Mouse (Mus musculus) hindbrain, embryonic 10.5 days (tissue): Measurements from ENCODE around the gene Rnf123. TPM values are rescaled to one million over a fixed set of nuclear protein-coding genes. Genes with fewer than 3 reads are reported as not detected.

Experiments used
- DNase-seq: peaks from one replicate; pipeline ENCODE4 v3.0.0-alpha.2; 2017; ENCODE audit warnings: low spot score
- H3K27ac ChIP-seq: fragments of 300-500 bp; sonication (generic); 2 replicates; pipeline ENCODE4 v1.5.1; 2016; ENCODE audit warnings: mild to moderate bottlenecking, moderate library complexity
- H3K27me3 ChIP-seq: fragments of 300-500 bp; sonication (generic); 2 replicates; pipeline ENCODE4 v1.6.1; 2016; ENCODE audit warnings: mild to moderate bottlenecking; ENCODE audit not compliant: poor library complexity, insufficient read depth, severe bottlenecking
- H3K36me3 ChIP-seq: fragments of 300-500 bp; sonication (generic); 2 replicates; pipeline ENCODE4 v1.6.1; 2016; ENCODE audit warnings: mild to moderate bottlenecking, moderate library complexity
- H3K4me1 ChIP-seq: fragments of 300-500 bp; sonication (generic); replicated peaks from 2 replicates; pipeline ENCODE4 v1.6.1; 2016; ENCODE audit warnings: mild to moderate bottlenecking
- H3K4me3 ChIP-seq: fragments of 300-500 bp; sonication (generic); 2 replicates; pipeline ENCODE4 v1.5.1; 2016; ENCODE audit warnings: mild to moderate bottlenecking, moderate library complexity
- H3K9me3 ChIP-seq: fragments of 300-500 bp; sonication (generic); 2 replicates; pipeline ENCODE4 v1.6.1; 2016; ENCODE audit warnings: mild to moderate bottlenecking, moderate library complexity
- WGBS: fragments of 180-500 bp; shearing (Covaris S2); methylation state at CpG from one replicate; pipeline ENCODE4 v1.1.7; 2016; 5-methylcytosine and 5-hydroxymethylcytosine counted together
- polyA plus RNA-seq: library from polyadenylated mRNA; unstranded; fragments of >200 nt; fragmentation: Nextera tagmentation; extraction: Ambion mirVana; gene quantifications from 2 replicates; pipeline ENCODE4 v1.2.1, GENCODE M21; 2016

The Rnf123 gene
- polyA plus RNA-seq, 1 experiment from 2014 or later = 39.1 TPM

DNA sequence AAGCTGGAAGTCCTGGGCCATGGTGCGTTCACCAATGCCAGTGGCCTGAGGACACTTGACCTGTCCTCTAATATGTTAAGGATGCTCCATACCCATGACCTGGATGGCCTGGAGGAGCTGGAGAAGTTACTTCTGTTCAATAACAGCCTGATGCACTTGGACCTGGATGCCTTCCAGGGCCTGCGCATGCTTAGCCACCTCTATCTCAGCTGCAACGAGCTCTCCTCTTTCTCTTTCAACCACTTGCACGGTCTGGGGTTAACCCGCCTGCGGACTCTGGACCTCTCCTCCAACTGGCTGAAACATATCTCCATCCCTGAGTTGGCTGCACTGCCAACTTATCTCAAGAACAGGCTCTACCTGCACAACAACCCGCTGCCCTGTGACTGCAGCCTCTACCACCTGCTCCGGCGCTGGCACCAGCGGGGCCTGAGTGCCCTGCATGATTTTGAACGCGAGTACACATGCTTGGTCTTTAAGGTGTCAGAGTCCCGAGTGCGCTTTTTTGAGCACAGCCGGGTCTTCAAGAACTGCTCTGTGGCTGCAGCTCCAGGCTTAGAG is 29.4 kb downstream of the Rnf123 start:
- peaks cover 27% of the 10 kb centered on the region for H3K4me1 ChIP-seq
- no peak for DNase-seq
- H3K36me3 ChIP-seq = peaks cover 80% of the 10 kb centered on the region
- H3K9me3 ChIP-seq = no peaks in the 10 kb centered on the region
- no peak overlapping the region for H3K4me3 ChIP-seq
- H3K27me3 ChIP-seq = no peaks in the 10 kb centered on the region
- 93% methylated on average over 15 of the region's 15 CpGs for WGBS
- no peak overlapping the region for H3K27ac ChIP-seq

- peak within 1 kb of the TSS; percentile 51; the same call in 1 of the 2 replicates for H3K27ac ChIP-seq
- peaks cover 33% of the 10 kb centered on the region for H3K4me1 ChIP-seq
- no peaks in the 10 kb centered on the region for H3K9me3 ChIP-seq
- DNase-seq = peak; percentile 95
- H3K4me3 ChIP-seq = peak within 1 kb of the TSS; percentile 32
- peaks cover 73% of the 10 kb centered on the region for H3K36me3 ChIP-seq
- no peaks in the 10 kb centered on the region for H3K27me3 ChIP-seq
- WGBS = 55% methylated on average over 20 of the region's 20 CpGs
Measured at GRCm38 (mm10) chr9:108052885-108053664, 30.1 kb downstream of the Rnf123 start, which contains the start of gene Amigo3. Gene Amigo3, plus strand, starts transcription at chr9:108053159.

DNA sequence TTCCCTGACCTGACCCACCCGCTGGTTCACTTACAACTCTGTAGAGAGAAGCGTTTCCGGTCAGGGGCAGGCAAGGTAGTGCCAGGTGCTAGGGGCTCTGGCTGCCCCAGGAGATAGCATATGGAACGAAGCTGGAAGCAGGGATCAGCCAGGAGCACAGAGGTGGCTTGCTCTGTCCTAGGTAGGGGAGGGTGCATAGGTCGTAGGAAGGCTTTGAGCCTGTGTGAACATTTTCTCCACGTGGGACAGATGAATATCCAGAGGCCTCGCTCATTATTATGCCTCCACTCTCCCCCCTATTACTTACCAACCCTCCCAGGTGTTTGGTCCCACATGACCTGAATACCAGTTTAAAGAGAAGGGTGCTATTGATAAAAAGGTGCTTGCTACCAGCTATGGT is 30.7 kb downstream of the Rnf123 start:
- H3K4me1 ChIP-seq = peaks cover 40% of the 10 kb centered on the region
- 70% methylated on average over 7 of the region's 7 CpGs for WGBS
- peaks cover 73% of the 10 kb centered on the region for H3K36me3 ChIP-seq
- no peak overlapping the region for H3K4me3 ChIP-seq
- H3K9me3 ChIP-seq = no peaks in the 10 kb centered on the region
- H3K27me3 ChIP-seq = no peaks in the 10 kb centered on the region
- no peak for DNase-seq
- no peak overlapping the region for H3K27ac ChIP-seq

GRCm38 (mm10) chr9:108051931-108052220 is 31.3 kb downstream of the Rnf123 start:
- whole genome bisulfite sequencing = 84% methylated on average over 4 of the region's 4 CpGs
- Histone ChIP-seq H3K27ac (no peak overlapping the region), H3K36me3 (peaks cover 73% of the 10 kb centered on the region), H3K4me1 (peaks cover 41% of the 10 kb centered on the region), H3K9me3 (no peaks in the 10 kb centered on the region), H3K27me3 (no peaks in the 10 kb centered on the region), H3K4me3 (no peak overlapping the region)
- no peak for DNase-seq

- no peak overlapping the region for H3K27ac ChIP-seq
- H3K4me3 ChIP-seq = no peak overlapping the region
- H3K4me1 ChIP-seq = peaks cover 39% of the 10 kb centered on the region
- WGBS = 93% methylated on average over 15 of the region's 15 CpGs
- H3K36me3 ChIP-seq = peaks cover 73% of the 10 kb centered on the region
- no peaks in the 10 kb centered on the region for H3K9me3 ChIP-seq
- DNase-seq = no peak
- no peaks in the 10 kb centered on the region for H3K27me3 ChIP-seq
Measured at GRCm38 (mm10) chr9:108051184-108051930, 31.8 kb downstream of the Rnf123 start.

DNA sequence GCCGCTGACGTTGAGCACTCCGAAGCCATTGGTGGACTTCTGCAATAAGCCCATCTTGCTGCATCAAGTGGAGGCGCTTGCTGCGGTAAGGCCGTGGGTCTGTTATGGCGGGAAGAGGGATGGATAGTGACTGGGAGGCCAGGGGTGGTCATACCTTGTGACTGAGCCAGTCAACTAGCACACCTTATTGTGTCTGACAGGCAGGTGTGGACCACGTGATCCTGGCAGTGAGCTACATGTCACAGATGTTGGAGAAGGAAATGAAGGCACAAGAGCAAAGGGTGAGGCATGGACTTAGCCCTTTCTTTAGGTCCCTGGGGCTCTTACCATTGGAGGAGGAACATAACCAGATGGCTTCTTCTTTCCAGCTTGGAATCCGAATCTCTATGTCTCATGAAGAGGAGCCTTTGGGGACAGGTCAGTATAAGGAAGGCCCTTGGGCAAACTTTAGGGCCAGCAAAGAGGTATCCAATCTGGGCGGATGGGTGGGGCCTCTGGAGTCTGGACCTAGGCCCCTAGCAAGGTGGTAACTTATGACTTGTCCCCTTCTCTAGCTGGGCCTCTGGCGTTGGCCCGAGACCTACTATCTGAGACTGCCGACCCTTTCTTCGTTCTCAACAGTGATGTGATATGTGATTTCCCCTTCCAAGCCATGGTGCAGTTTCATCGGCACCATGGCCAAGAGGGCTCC is 33.4 kb downstream of the Rnf123 start:
- no peak for DNase-seq
- 45% methylated on average over 15 of the region's 15 CpGs for WGBS
- Histone ChIP-seq H3K4me3 (peak overlapping the region; percentile 75), H3K27ac (peak overlapping the region; percentile 86), H3K36me3 (peaks cover 73% of the 10 kb centered on the region), H3K27me3 (no peaks in the 10 kb centered on the region), H3K4me1 (peaks cover 39% of the 10 kb centered on the region), H3K9me3 (no peaks in the 10 kb centered on the region)

GRCm38 (mm10) chr9:108049016-108049455 is 34.1 kb downstream of the Rnf123 start, which contains the start of gene Gmppb:
Gene Gmppb, plus strand, starts transcription at chr9:108049242.
- Histone ChIP-seq H3K27me3 (no peaks in the 10 kb centered on the region), H3K4me1 (peaks cover 39% of the 10 kb centered on the region), H3K27ac (peak within 1 kb of the TSS; percentile 86), H3K4me3 (peak within 1 kb of the TSS; percentile 75), H3K36me3 (peaks cover 69% of the 10 kb centered on the region), H3K9me3 (no peaks in the 10 kb centered on the region)
- WGBS = under 1% methylated on average over 39 of the region's 39 CpGs
- DNase-seq = peak; percentile 97

DNA sequence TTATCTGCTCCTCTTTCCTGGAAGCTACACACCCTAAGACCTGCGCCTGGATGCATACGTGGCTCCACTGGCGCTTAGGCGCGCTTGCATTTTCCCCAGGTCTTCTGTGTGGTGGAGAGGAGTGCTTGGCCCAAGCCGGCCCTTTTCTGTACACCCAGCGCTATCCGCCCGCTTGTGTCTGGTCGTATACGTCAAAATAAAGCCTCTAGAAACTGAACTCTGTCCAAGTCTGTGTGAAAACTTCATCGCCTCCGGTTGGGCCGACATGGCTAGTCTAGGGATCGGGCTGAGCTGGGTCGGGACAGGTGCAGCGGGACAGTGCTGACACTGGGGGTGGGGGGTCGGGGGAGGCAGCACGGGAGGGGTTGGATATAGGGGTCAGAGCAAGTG is 34.6 kb downstream of the Rnf123 start:
- peak overlapping the region; percentile 86 for H3K27ac ChIP-seq
- no peaks in the 10 kb centered on the region for H3K27me3 ChIP-seq
- peaks cover 39% of the 10 kb centered on the region for H3K4me1 ChIP-seq
- no peak for DNase-seq
- H3K4me3 ChIP-seq = peak overlapping the region; percentile 75
- 2% methylated on average over 19 of the region's 19 CpGs for WGBS
- H3K36me3 ChIP-seq = peaks cover 67% of the 10 kb centered on the region
- no peaks in the 10 kb centered on the region for H3K9me3 ChIP-seq

DNA sequence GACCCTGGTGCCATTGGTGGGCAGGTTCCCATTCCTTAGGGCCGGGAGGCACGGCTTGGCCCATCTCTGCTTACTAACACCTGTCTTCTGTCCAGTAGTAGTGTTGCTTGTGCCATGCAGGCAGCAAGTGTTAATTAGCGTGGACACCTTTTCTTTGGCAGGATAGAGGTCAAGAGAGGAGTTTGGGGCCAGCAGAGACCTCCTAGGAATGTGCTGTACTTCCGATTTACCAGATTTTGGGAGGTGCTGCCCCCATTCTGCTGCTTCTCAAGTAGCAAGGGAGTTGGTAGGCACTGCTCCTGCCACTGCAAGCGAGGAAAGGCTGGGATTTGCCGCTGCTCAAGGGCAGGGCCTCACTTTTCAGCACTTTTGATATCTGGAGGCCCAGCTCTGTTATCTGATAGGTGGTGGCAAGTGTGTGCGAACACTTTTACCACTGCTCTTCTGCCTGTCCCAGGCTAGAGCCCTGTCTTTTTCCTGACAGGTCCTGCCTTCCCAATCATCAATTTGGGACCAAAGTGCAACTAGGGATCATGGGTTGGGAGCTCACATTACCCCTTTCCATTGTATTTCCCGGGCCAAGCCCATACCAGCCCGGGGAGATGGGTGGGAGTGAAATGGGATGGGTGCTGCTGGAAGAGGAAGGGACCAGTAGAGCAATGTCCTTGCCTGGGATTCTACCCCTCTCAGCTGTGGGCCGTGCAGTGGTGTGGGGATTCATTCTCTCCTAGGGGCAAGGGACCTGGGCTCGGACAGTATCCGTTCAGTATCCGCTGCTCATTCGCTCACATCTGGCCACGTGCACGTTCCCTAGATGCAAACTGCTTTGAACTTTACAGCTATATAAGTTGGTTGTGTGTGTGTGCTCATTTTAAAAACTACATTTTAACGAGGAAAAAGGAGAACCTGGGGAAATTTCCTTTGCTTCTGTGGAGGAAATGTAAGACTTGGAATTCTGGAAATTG is 35.3 kb downstream of the Rnf123 start:
- peak overlapping the region; percentile 75 for H3K4me3 ChIP-seq
- H3K27ac ChIP-seq = peak overlapping the region; percentile 86
- WGBS = 52% methylated on average over 17 of the region's 17 CpGs
- H3K9me3 ChIP-seq = no peaks in the 10 kb centered on the region
- H3K4me1 ChIP-seq = peaks cover 32% of the 10 kb centered on the region
- no peak for DNase-seq
- H3K36me3 ChIP-seq = peaks cover 68% of the 10 kb centered on the region
- no peaks in the 10 kb centered on the region for H3K27me3 ChIP-seq

GRCm38 (mm10) chr9:108046582-108046981 is 36.6 kb downstream of the Rnf123 start:
- H3K36me3 ChIP-seq = peaks cover 71% of the 10 kb centered on the region
- no peak for DNase-seq
- H3K4me1 ChIP-seq = peaks cover 28% of the 10 kb centered on the region
- 91% methylated on average over 4 of the region's 4 CpGs for WGBS
- H3K9me3 ChIP-seq = no peaks in the 10 kb centered on the region
- H3K27me3 ChIP-seq = no peaks in the 10 kb centered on the region
- H3K4me3 ChIP-seq = no peak overlapping the region
- no peak overlapping the region for H3K27ac ChIP-seq

DNA sequence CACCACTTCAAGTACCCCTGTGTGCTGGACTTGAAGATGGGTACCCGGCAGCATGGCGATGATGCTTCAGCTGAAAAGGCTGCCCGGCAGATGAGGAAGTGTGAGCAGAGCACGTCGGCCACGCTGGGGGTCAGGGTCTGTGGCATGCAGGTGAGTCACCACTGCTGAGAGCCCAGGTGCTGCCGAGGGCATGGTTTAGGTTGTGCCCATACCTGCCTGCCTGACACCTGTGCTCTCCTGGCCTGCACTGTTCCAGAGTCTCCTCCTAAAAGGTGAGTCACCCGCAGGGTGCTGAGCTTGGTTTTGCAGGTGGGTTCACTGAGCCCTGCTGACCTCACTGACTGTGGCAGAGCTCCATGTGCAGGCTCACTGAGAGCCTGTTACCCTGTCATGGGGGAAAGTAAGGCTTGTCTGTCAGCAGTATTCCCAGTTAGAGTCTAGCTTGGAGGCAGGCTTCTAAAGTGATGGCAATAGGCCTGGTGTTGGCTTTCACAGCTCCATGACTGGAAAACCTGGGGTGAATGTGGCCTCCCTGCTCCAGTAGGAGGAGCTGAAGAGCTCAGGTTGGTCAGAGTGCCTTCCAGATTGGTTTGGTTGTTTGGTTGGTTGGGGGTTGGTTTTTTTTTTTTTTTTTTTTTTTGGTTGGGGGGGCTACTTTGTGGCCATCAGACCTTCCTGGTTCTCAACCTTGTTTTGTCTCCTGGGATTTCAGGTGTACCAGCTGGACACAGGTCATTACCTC is 38.2 kb downstream of the Rnf123 start:
- no peak overlapping the region for H3K27ac ChIP-seq
- H3K36me3 ChIP-seq = peaks cover 75% of the 10 kb centered on the region
- WGBS = 96% methylated on average over 8 of the region's 8 CpGs
- H3K9me3 ChIP-seq = no peaks in the 10 kb centered on the region
- DNase-seq = no peak
- no peak overlapping the region for H3K4me3 ChIP-seq
- no peaks in the 10 kb centered on the region for H3K27me3 ChIP-seq
- peaks cover 24% of the 10 kb centered on the region for H3K4me1 ChIP-seq
